Mouse (Mus musculus): ENCODE results near the gene Asic2.

Asic2 gene

GRCm38 (mm10) chr11:81110049-81110448 lies 858.2 kb downstream of the Asic2 start:
- DNase-seq (ENCODE audit: low spot score in 2 of 2), result no peak

- DNase-seq (ENCODE audit: low spot score in 2 of 2), result no peak
Observed at GRCm38 (mm10) chr11:81106949-81107348, 861.3 kb downstream of the Asic2 start.

- DNase-seq (ENCODE audit: low spot score in 2 of 2), result no peak
Observed at GRCm38 (mm10) chr11:81100829-81101228, 867.4 kb downstream of the Asic2 start.

- DNase-seq (ENCODE audit: low spot score in 2 of 2), result peak; percentile 6 to 8
Observed at GRCm38 (mm10) chr11:81096011-81096410, 872.2 kb downstream of the Asic2 start.

- DNase-seq (ENCODE audit: low spot score in 2 of 2), result no peak
Observed at GRCm38 (mm10) chr11:81094581-81094980, 873.7 kb downstream of the Asic2 start.

GRCm38 (mm10) chr11:81092161-81092560 lies 876.1 kb downstream of the Asic2 start:
- DNase-seq (ENCODE audit: low spot score in 2 of 2), result no peak

GRCm38 (mm10) chr11:81083822-81084221 lies 884.4 kb downstream of the Asic2 start:
- no peak for DNase-seq (ENCODE audit: low spot score in 2 of 2)

GRCm38 (mm10) chr11:81080076-81080805 lies 888.0 kb downstream of the Asic2 start:
- no peak for DNase-seq (ENCODE audit: low spot score in 2 of 2)

- DNase-seq (ENCODE audit: low spot score in 2 of 2), result no peak
Observed at GRCm38 (mm10) chr11:81079237-81079636, 889.0 kb downstream of the Asic2 start.

- no peak for DNase-seq (ENCODE audit: low spot score in 2 of 2)
Observed at GRCm38 (mm10) chr11:81071836-81072235, 896.4 kb downstream of the Asic2 start.

GRCm38 (mm10) chr11:81065386-81065785 lies 902.9 kb downstream of the Asic2 start:
- DNase-seq (ENCODE audit: low spot score in 2 of 2), result no peak

- no peak for DNase-seq (ENCODE audit: low spot score in 2 of 2)
Observed at GRCm38 (mm10) chr11:81064006-81064405, 904.3 kb downstream of the Asic2 start.

- DNase-seq (ENCODE audit: low spot score in 2 of 2), result peak in 1 of 2 experiments; percentile 2
Observed at GRCm38 (mm10) chr11:81060077-81060476, 908.2 kb downstream of the Asic2 start.

GRCm38 (mm10) chr11:81059546-81059945 lies 908.7 kb downstream of the Asic2 start:
- DNase-seq (ENCODE audit: low spot score in 2 of 2), result no peak

- no peak for DNase-seq (ENCODE audit: low spot score in 2 of 2)
Observed at GRCm38 (mm10) chr11:81057506-81057905, 910.8 kb downstream of the Asic2 start.

GRCm38 (mm10) chr11:81056776-81057175 lies 911.5 kb downstream of the Asic2 start:
- no peak for DNase-seq (ENCODE audit: low spot score in 2 of 2)

- DNase-seq (ENCODE audit: low spot score in 2 of 2), result no peak
Observed at GRCm38 (mm10) chr11:81055446-81056145, 912.7 kb downstream of the Asic2 start.

GRCm38 (mm10) chr11:81053826-81054225 lies 914.4 kb downstream of the Asic2 start:
- DNase-seq (ENCODE audit: low spot score in 2 of 2), result no peak

- DNase-seq (ENCODE audit: low spot score in 2 of 2), result no peak
Observed at GRCm38 (mm10) chr11:81041671-81042070, 926.6 kb downstream of the Asic2 start.

GRCm38 (mm10) chr11:81039976-81040375 lies 928.3 kb downstream of the Asic2 start:
- no peak for DNase-seq (ENCODE audit: low spot score in 2 of 2)

GRCm38 (mm10) chr11:81032151-81032550 lies 936.1 kb downstream of the Asic2 start:
- no peak for DNase-seq (ENCODE audit: low spot score in 2 of 2)

- no peak for DNase-seq (ENCODE audit: low spot score in 2 of 2)
Observed at GRCm38 (mm10) chr11:81014776-81015175, 953.5 kb downstream of the Asic2 start.

- no peak for DNase-seq (ENCODE audit: low spot score in 2 of 2)
Observed at GRCm38 (mm10) chr11:81013501-81013900, 954.8 kb downstream of the Asic2 start.

Measured in heart, adult 9 months (tissue).